Mouse (Mus musculus): ENCODE measurements at regions not wholly inside any gene's neighbourhood (a gene's known extent, or its start where the extent isn't known, plus 50 kb on each side); places are given as distances from the start of the nearest gene placed in this dataset.

DNA sequence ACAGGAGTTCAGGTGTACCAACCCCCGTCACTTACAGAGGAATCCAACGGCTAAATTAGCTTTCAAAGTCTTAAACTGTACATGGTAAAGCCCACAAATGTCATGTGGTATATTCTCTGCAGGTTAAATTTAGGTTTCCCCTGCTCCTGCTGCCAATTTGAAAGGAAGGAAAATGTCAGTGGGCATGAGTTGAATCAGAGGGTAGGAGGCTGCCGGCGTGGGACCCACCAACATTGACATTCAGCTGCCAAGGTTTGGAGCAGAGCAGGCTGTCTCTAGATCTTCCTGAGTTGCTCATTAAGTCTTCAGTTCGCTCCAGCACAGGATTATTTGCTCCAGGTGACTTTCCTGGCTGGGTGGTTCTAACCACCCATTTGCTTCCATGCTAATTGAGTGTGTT lies 532.1 kb downstream of the Tmem114 start:
- no peak for DNase-seq (ENCODE audit: low spot score in 2 of 2)

DNA sequence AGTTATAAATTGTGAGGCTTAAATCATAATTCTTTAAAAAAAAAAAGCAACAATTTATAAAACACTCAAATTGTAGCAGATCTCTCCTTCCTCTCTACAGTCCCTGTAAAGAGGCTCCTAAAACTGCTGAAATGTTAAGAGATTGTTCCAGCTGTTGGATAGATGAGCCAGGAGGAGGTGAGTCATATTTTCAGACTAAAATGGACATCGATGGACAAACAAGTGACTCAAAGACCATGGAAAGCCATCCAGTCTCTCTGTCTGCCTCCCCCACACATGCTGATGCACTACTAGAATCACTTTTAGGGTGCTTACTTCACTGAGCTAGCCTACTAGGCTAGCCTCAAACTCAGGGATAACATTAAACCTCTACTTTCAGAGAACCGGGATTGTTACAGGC lies 561.5 kb downstream of the Tmem114 start:
- no peak for DNase-seq (ENCODE audit: low spot score in 2 of 2)

DNA sequence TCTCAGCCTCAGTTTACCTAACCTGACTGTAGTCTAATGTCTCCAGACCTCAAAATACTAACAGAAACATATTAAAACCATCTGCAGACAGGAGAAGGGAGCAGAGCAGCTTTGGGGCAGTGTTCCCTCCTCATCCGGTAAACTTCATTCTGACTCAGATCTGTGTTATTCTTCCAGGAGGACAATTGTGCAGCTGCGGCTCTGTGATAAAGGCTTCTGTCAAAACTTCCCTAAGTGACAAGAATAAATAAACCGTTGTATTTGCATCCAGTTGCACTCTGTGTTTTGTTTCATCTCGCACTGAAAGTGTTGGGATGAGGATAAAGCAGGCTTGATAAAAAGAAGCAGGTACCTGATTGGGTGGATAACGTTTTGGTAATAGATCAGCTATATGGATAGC lies 585.8 kb downstream of the Tmem114 start:
- DNase-seq (ENCODE audit: low spot score in 2 of 2), result no peak

DNA sequence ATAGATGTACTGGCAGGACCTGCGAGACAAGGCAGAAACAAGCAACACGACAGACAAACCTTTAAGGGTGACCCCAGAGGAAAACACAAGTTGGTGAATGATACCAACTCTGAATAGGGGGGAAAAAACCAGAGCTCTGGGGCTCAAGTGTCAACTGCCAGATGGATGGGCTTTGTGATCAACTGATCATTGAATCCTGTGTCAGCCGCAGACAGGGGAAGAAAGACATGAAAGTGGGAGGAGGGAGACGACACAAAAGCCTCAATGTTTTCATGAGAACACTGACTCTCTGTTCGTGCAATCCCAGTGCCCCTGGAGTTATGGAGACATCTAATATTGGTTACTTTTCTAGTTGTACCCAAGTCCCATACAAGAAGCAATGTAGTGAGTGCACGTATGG lies 593.8 kb downstream of the Tmem114 start:
- no peak for DNase-seq (ENCODE audit: low spot score in 2 of 2)

DNA sequence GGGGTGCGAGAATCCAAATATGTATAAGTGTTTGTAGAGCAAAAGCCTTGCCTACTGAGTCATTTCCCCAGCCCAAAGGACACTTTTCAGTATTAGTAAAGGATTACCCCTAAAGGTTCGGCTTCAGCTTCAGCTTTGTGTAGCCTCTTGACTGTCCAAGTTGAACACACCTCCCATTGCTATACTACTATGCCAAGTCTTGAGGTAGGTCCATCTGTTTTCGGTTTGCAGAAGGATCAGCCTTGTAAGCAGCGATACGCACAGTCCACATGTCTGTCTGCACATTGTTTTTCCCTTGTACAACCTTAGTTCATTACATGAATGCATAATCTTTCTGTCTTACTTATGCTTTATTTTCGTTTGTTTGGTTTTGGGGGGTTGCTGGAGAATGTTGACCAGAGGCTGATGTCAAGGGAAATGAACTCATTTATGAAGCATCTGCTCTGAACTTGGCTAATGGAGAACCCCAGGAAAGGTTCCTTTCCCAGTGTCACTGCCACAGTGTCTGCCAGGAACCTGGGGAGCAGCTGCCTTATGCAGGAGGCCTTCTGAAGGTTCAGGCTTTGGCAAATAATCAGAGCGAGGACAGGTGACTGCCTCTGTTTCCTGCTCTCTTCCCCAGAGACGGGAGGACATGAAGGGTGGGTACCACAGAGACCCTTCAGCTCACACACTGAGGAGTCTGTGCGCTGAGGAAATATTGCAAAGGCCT lies 594.8 kb downstream of the Tmem114 start:
- DNase-seq (ENCODE audit: low spot score in 2 of 2), result no peak

DNA sequence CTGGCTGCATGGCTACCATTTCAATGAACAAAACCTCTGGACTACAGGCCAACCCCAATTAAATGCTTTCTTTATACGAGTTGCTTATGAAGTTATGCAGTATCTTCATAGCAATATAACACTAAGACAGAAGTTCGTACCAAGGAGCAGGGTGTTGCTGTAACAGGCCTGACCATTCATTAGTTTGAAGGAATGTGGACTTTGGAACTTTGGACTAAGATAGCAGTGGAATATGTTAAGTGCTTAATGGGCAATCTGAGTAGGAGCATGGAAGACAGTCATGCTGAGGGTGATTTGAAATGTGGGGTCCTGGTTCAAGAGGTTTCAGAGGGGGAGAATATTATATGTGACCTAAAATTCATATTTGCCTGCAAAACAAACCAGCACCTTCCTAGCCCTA lies 623.8 kb downstream of the Tmem114 start:
- no peak for DNase-seq (ENCODE audit: low spot score in 2 of 2)

DNA sequence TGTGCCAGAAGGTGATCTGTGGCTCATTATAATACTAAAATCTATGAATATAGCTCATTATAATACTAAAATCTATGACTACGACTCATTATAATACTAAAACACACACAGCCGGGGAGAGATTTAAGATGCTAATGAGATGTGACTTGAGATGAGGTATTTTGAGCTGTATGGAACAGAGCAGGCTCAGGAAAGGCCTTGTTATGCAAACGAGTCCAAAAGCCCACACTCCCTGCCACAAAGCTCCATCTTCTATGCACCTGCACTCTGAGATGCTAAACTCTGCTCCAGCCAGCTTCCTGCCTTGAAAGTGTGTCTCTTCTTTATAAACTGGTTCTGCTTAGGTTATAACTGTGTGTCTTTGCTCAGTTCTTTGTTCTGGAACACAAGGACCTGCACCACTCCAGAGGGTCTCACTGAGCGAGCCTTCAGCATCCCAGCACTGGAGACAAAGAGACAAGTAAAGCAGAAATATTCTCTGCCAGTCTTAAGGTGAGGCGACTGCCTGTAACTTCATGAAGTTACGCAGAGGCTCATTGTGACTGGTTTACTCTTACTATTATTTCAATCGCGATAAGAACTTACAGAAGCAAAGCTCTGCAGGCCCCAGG lies 627.7 kb downstream of the Tmem114 start:
- no peak for DNase-seq (ENCODE audit: low spot score in 2 of 2)

DNA sequence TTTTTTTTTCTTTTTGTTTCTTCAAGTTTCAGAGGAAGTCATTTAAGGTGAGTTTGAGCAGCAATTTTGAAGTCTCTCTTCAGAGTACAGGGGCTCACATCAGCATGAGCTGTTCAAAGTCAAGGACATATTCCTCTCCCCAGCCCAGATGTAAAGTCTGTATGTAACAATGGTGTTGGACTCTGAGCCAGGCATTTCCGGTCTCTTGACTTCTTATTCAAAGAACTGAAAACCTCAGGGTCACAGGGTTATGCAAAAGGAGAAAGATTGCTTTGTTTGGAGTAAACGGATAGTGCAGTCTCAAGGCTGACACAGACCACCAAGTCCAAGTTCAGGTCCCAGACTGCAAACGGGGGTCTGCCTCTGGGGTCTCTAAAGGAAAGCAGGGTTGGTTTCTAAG lies 629.4 kb downstream of the Tmem114 start:
- DNase-seq (ENCODE audit: low spot score in 2 of 2), result no peak

DNA sequence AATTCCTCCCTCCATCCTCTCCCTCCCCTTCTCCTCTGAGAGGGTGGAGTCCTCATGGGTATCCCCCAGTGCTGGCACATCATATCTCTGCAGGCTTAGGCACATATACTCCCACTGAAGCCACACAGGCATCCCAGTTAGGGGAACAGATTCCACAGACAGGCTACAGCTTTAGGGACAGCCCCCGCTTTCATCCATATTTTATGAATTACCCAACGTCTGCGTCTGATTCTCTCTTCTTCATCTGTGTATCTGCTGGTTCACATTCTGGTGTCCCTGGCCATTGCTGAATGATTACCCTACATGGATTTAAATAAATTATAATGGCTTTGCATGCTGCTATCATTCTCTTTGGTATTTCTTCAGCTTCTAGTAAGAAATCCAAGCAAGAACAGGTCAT lies 632.4 kb downstream of the Tmem114 start:
- DNase-seq (ENCODE audit: low spot score in 2 of 2), result no peak

DNA sequence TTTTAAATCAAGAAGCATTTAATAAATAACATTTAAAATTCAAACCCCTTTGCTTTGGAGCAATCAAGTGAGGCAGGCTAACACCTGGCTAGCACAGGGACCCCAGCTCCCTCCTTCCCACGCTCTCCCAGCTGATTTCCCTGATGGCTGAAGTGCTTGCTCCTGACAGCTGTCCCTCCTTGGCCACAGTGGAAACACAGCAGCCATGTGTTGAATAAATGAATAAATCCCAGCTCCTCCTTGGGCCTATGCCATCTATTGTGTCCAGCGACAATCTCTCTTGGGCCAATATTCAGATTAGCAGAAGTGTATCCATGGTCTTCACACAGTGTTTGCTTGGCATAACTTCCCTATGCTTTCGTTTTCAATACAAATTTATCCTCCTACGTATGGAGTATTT lies 634.7 kb downstream of the Tmem114 start:
- no peak for DNase-seq (ENCODE audit: low spot score in 2 of 2)

DNA sequence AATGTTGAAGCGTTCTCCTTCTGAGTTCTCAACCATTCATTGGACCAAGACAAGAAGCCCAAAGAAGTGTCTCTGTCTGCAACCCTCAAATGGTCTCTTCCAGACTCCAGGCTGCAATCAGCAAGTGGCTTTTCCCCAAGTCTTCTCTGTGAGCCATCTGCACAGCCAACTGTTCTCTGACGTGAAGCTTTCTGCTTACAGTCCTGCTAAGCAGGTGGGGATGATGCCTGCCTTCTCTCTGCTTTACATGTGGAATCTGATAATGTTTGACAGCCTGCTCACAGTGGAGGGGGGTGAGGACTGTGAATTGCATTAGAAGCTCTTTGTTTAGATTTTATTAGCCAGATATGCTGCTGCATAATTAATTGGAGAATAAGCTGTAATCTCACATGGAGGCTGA lies 636.7 kb downstream of the Tmem114 start:
- no peak for DNase-seq (ENCODE audit: low spot score in 2 of 2)

DNA sequence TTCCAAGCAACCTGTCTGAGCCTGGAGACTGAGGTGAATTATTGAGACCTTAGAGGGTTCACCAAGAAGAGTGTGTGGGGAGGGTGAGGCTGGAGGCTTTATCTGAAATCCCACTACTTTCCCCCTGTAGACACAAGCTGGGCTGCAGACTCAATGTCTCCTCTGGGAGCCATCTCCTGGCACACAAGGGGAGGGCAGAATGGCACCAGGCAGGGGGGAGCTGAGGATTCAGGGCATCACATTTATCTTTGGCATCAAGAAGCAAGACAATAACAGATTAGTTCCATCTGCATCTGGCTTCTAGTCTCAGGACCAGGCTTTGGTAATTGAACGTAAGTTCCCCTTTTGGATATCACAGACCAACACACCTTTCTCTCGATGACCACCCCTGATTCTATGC lies 643.4 kb downstream of the Tmem114 start:
- DNase-seq (ENCODE audit: low spot score in 2 of 2), result no peak

DNA sequence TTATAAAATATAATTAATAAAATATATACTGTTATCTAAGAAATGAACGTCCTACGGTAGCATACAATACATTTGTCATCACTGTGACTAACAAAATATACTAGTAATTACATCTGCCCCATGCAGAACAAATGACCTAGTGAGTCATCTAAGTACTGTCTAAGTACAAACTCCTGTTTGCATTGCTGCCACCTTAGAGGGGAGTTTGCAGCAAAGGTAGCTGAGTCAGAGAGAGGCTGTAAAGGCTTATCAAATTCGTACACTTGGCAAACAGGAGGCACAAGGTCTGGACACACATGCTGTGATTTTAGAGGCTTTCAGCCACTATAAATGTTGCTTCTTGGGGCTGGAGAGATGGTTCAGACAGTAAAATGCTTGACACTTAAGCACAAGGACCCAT lies 649.3 kb downstream of the Tmem114 start:
- DNase-seq (ENCODE audit: low spot score in 2 of 2), result no peak

DNA sequence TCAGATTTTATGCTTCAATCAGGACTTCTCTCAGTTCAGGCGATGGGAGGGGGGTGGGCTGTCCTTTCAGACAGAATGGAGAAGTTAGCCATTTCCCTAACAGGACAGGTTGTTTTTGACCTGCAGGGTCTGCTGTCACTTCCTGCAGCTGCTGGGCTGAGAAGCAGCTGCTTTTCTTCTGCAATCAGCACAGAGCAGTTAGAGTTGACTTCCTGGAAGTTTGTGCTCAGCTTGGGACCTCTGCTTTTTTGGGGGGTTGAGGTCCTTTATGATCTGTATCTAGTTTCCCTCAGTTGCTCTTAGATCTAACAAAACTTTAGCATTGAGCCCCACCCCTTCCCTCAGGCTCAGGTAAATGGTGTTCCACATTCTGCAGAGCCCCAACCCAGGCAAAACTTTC lies 656.5 kb downstream of the Tmem114 start:
- no peak for DNase-seq (ENCODE audit: low spot score in 2 of 2)

DNA sequence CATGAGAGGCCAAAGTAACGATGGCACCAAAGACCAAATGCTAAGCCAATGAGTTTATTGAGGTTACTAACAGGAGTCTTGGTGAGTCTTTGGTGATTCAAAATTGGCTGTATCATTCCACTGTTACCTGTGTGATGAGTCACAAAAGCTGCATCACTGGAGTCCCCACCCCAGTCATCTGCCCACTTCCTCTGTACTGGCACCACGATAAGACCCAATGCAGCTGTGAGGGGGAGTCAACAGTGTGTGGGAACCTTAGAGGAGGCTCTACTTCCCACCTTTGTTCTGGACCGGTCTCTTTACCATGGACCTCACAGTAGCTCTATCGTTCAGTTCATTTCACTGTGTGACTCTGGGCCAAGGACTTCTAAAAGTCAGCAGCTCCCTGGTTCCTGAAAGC lies 657.2 kb downstream of the Tmem114 start:
- no peak for DNase-seq (ENCODE audit: low spot score in 2 of 2)

DNA sequence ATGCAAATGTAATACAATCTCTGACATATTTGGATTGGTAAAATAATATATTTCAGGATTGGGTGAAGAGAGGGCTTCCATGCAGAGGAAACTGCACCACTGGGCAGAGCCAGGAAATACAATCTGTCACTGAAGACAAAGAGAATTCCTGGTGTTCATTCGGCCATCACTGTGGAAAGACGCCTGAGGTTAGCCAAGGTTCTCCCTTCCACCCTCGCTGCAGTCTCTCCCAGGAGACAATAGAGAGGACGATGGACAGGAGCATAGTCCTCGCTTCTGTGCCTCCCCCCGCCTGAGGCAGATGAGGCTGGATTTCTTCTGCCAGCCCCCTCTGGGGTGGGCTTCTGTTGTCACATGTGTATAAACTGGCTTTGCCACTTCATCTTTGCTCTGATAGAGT lies 660.6 kb downstream of the Tmem114 start:
- no peak for DNase-seq (ENCODE audit: low spot score in 2 of 2)

DNA sequence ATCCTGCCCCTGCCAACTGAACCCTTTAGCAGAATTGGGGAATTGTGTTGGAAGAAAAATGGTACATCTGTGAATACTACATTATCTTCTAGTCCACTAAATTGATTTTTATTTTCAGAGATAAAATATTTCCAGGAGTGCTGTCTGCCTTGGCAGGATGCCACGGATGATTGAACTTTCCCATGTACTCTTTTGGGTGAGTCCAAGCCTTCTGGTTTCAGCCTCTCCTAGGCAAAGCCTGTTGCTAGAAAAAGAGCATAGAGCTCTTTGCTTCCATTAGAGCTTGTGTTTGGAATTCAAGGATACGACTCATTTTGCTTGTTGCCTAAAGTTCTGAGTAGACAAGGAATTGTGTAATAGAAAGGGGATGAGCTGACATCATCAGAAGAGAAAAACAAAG lies 696.8 kb downstream of the Tmem114 start:
- DNase-seq (ENCODE audit: low spot score in 2 of 2), result peak in 1 of 2 experiments; percentile 3

DNA sequence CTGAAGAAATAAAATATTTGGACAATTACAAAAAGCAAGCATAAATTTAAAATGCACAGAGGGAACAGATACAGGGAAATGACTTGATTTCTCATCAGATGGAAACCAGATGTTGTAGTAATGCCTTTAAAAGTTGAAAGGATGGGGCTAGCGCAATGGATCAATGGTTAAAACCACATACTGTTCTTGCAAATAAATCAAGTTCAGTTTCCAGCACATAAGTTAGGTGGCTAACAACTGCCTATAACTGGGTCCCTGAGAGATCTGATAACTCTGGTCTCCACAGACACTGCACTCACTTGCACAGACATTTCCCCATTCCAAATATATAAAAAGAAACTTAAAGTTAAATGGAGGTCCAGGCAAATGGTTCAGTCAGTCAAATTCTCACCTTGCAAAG lies 699.7 kb downstream of the Tmem114 start:
- no peak for DNase-seq (ENCODE audit: low spot score in 2 of 2)

DNA sequence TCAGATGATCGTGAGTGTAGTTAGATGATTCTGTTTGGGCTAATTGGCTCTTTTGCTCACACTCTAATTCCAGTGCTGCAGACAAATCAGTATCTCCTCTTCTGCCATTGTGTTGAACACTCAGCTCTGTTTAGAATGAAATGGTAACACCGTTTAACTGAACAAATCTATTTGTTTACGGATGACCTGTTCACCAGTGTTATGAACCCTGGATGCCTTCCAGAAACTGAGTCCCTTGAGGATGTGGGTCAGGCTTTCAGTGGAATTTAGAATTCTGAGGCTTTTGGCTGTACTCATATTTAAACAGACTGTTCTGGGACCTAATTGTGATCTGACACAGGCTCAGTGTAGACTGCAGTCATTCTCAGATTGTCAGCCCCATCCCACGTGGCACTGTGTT lies 723.5 kb downstream of the Tmem114 start:
- no peak for DNase-seq (ENCODE audit: low spot score in 2 of 2)

DNA sequence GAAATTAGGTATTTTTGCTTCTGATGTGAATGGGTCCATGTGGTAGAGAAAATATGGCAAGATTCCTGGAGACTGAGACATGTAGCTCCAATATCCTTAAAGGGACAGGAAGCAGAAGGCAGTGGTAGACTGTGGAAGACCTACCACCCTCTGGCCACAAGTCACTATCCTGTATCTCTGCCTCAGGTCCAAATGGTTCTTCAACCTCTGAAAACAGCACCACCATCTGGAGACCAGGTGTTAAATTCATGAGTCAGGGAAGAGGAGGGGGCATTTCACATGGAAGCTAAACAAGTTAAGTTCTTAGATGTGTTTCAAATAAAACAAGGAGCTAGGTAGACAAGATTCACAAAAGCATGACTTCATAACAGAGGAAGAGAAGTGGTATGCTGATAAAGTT lies 739.5 kb downstream of the Tmem114 start:
- no peak for DNase-seq (ENCODE audit: low spot score in 2 of 2)

DNA sequence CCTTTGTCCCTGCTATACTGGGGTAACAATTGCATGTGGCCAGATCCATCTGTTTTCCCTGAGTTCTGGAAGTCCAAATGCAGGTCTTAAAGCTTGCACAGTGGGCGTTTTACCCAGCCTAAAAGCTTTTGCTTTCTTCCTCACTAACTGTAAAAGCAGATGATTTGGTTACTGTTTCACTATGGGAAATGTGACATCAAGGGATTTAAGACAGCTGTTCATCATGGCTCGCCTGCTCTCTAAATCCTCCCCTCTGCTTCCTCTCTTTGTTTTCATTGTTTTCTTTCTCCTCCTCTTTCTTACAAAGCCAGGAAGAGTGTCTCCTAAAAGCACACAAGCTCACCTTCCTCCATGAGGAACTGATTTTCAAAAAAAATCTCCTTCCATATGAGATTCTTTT lies 758.8 kb downstream of the Tmem114 start:
- no peak for DNase-seq (ENCODE audit: low spot score in 2 of 2)

DNA sequence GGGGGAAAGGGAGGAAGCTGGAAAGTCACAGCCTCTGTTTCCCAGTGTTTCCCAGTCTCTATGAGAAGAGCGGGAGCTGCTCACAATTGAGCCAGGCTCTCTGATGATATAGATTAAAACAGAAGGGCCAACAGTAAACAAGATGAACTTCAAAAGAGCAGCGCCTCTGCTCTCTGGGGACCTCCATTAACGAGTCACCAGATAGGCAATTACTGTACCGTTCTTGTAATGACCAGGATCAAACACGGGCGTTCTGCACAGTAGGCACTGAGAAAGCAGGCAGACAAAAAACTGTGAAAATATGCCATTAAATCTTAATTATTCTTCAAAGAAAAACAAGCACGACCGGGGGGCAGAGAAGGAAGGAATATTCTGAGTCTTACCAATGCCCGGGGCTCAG lies 766.8 kb downstream of the Tmem114 start:
- DNase-seq (ENCODE audit: low spot score in 2 of 2), result no peak

DNA sequence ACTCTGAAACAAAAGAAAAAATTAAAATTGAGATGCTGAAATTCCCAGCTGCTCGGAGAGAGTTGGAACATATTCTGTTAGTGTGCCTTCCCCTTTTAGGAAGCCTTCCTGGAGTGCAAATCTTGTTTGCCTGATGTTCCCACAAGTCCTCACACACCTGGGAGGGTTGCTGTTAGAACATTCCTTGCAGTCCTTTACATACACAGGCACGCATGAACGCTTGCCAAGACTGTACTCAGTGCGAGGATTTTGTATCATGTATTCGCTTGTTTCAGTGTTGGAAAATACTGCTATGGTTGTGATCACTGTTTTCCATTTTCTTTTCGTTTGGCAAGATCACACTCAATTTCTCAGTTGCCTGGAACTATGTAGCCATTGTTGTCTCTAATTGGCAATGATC lies 770.5 kb downstream of the Tmem114 start:
- DNase-seq (ENCODE audit: low spot score in 2 of 2), result no peak

DNA sequence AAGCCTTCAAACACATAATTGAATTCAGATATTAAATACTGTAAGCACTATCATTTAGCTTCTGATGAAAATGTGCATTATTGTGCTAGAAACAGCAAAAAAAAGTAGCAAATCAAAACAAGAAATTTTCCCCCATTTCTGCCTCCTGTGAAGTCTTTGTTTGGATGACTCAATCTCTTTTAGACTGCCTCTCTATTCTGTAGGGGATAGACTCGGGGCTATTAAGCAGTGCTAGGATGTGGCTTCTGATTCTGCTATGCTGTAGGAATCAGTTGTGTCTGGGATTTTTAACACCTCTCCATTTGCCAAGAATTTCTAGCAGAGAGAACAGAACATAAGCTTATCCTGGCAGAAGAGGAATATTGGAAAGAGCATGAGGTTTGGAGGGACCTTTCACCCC lies 775.2 kb downstream of the Tmem114 start:
- no peak for DNase-seq (ENCODE audit: low spot score in 2 of 2)

Measured in gastrocnemius, adult 8-10 months (tissue).